Mouse (Mus musculus) liver, embryonic 16.5 days (tissue): ENCODE measurements around the gene Fam243. TPM values are rescaled to one million over a fixed set of nuclear protein-coding genes. Genes with fewer than 3 reads are reported as not detected.

Experiments
- ATAC-seq: fragments of 200-750 bp; cut with Nextera tagmentation; 2 replicates; pipeline ENCODE4 v1.8.0; 2017; ENCODE audit warnings: low read depth, mild to moderate bottlenecking, moderate number of reproducible peaks, moderate library complexity
- H3K27ac ChIP-seq: fragments of 300-500 bp; sonication (generic); 2 replicates; pipeline ENCODE4 v1.5.1; 2014; ENCODE audit warnings: mild to moderate bottlenecking, low read length
- H3K27me3 ChIP-seq: fragments of 300-500 bp; sonication (generic); 2 replicates; pipeline ENCODE4 v1.6.1; 2014; ENCODE audit warnings: low read depth, low read length, mixed read lengths; ENCODE audit not compliant: control insufficient read depth, insufficient read depth
- H3K36me3 ChIP-seq: fragments of 300-500 bp; sonication (generic); 2 replicates; pipeline ENCODE4 v1.6.1; 2014; ENCODE audit warnings: mild to moderate bottlenecking; ENCODE audit not compliant: control insufficient read depth, insufficient read depth
- H3K4me1 ChIP-seq: fragments of 300-500 bp; sonication (generic); 2 replicates; pipeline ENCODE4 v1.6.1; 2014; ENCODE audit warnings: low read depth, low read length, mixed read lengths; ENCODE audit not compliant: control insufficient read depth
- H3K4me2 ChIP-seq: fragments of 300-500 bp; sonication (generic); 2 replicates; pipeline ENCODE4 v1.6.1; 2014; ENCODE audit warnings: low read depth, low read length, mixed read lengths
- H3K4me3 ChIP-seq: fragments of 300-500 bp; sonication (generic); 2 replicates; pipeline ENCODE4 v1.5.1; 2014; ENCODE audit warnings: low read depth, mild to moderate bottlenecking, low read length
- H3K9ac ChIP-seq: fragments of 300-500 bp; sonication (generic); 2 replicates; pipeline ENCODE4 v1.6.1; 2014; ENCODE audit warnings: low read depth, low read length
- H3K9me3 ChIP-seq: fragments of 300-500 bp; sonication (generic); replicated peaks from 2 replicates; pipeline ENCODE4 v1.6.1; 2016; ENCODE audit warnings: low read length; ENCODE audit not compliant: control insufficient read depth
- WGBS: fragments of 180-500 bp; shearing (Covaris S2); extraction: QIAGEN DNeasy Blood & Tissue Kit; methylation state at CpG from one replicate; pipeline ENCODE4 v1.1.7; 2014; ENCODE audit not compliant: insufficient replicate concordance; 5-methylcytosine and 5-hydroxymethylcytosine counted together
- polyA plus RNA-seq: library from polyadenylated mRNA; unstranded; fragments of >200 nt; fragmentation: Nextera tagmentation; extraction: Ambion mirVana; gene quantifications from 2 replicates; pipeline ENCODE4 v1.2.1, GENCODE M21; 2015

Fam243 gene
- polyA plus RNA-seq, 1 experiment from 2014 or later, result not detected

DNA sequence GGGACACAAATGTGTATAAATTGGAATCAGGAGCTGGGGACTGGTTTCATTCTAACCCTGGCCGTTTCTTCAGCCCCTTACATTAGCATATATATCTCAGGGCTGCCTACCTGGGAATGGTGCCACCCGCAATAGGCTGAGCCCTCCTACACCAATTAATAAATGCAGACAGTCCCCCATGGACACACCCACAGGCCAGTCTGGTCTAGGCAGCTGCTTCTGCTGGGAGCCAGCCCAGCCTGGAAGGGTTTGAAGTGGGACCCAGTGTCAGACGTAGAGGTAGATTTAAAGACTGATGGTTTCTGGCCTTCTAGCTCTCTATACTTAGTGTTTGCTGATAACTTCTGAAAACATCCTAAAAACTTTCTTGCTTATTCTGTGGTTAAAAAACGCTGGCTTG lies 12.1 kb downstream of the Fam243 start:
- H3K4me2 ChIP-seq, result no peak overlapping the region
- no peaks in the 10 kb centered on the region for H3K27me3 ChIP-seq
- ATAC-seq, result no peak
- WGBS, result 65% methylated on average over 4 of the region's 4 CpGs
- no peak overlapping the region for H3K27ac ChIP-seq
- H3K4me1 ChIP-seq, result no peaks in the 10 kb centered on the region
- no peak overlapping the region for H3K4me3 ChIP-seq
- H3K36me3 ChIP-seq, result peaks cover 2% of the 10 kb centered on the region
- H3K9me3 ChIP-seq, result no peaks in the 10 kb centered on the region
- no peak overlapping the region for H3K9ac ChIP-seq

DNA sequence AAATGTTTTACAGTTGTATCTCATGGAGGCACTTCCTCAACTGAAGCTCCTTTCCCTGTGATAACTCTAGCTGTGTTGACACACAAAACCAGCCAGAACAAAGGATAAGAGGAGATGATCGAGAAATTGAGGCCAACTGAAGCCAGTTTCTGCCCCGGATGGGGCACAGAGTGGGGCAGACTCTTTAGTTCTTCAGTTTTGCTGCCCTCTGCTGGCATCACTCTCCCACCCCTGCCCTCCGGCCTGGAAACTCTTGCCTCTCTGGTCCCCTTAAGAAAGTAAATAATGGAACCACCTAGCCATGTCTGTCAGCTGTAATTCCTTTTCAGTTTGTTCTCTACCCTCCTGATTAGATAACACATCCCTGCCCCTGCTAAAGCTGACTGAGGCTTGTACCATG lies 13.3 kb downstream of the Fam243 start:
- Histone ChIP-seq H3K4me3 (no peak overlapping the region), H3K4me2 (no peak overlapping the region), H3K9me3 (no peaks in the 10 kb centered on the region), H3K27me3 (no peaks in the 10 kb centered on the region), H3K4me1 (peaks cover 4% of the 10 kb centered on the region), H3K27ac (no peak overlapping the region), H3K36me3 (peaks cover 2% of the 10 kb centered on the region), H3K9ac (no peak overlapping the region)
- 58% methylated on average over 3 of the region's 3 CpGs for WGBS
- ATAC-seq, result no peak

DNA sequence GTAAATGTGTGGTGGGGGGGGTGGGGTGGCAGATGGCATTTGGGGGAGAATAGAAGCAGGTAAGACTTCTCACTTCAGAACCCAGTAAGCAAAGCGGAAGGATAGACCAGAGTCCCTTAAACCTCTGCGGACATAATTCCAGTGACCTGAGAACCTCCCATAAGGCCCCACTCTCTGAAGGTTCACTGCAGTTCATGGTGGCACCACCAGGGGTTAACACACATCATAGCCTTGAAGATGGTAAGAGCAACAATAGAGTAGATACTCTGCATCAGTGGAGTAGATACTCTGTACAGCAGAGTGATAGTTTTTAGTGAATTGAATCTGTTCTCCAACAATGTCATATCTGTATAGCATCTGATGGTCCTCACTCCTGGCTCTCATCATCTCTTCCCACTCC lies 15.7 kb downstream of the Fam243 start:
- 90% methylated on average over 2 of the region's 2 CpGs for WGBS
- Histone ChIP-seq H3K36me3 (peaks cover 2% of the 10 kb centered on the region), H3K9me3 (no peaks in the 10 kb centered on the region), H3K27ac (no peak overlapping the region), H3K4me3 (no peak overlapping the region), H3K4me1 (peaks cover 18% of the 10 kb centered on the region), H3K9ac (no peak overlapping the region), H3K4me2 (no peak overlapping the region), H3K27me3 (no peaks in the 10 kb centered on the region)
- no peak for ATAC-seq

DNA sequence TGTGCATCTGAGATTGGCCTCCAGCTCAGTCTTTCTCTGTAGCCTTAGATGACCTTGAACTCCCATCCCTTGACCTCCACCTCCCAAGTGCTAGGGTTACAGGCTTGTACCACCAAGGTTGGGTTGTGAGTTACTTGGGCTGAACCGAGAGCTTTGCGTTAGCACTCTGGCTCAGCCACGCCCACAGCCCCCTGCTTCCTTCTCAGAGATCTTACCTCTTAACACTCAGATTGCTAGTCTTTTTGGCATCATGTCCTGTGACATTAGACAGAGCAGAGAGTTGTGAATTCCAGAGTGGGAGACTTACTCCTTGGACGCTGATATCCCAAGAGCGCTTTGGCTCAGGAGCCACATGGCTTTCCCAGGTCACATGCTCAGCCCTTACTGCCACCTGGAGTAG lies 18.7 kb downstream of the Fam243 start:
- Histone ChIP-seq H3K4me1 (peaks cover 18% of the 10 kb centered on the region), H3K9ac (no peak overlapping the region), H3K27me3 (no peaks in the 10 kb centered on the region), H3K27ac (no peak overlapping the region), H3K4me2 (peak overlapping the region; percentile 75), H3K36me3 (peaks cover 2% of the 10 kb centered on the region), H3K9me3 (no peaks in the 10 kb centered on the region), H3K4me3 (no peak overlapping the region)
- ATAC-seq, result no peak
- WGBS, result 56% methylated on average over 5 of the region's 5 CpGs

DNA sequence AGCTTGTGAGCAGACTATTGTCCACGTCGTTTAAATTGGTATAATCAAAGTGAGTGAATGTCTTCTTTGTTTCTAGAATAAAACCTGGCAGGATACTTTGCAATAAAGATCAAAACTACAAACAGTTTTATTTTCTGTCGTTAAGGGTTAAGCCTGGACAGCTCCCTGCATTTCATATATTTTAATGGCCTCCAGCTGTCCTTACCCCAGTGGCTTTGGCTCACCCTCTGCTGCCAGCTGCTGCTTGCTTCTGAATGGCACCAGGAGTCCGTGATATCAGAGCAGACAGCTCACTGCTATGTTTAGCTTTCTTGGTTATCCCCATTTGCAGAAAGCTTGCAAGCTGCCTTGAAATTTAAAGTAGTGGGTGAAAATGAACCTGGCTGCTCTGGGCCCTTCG lies 19.3 kb downstream of the Fam243 start:
- no peak for ATAC-seq
- H3K9ac ChIP-seq, result peak overlapping the region; percentile 70
- H3K36me3 ChIP-seq, result peaks cover under 1% of the 10 kb centered on the region
- H3K4me2 ChIP-seq, result peak overlapping the region; percentile 75
- no peaks in the 10 kb centered on the region for H3K27me3 ChIP-seq
- H3K27ac ChIP-seq, result 0 out of 2 replicates have a peak overlapping the region, but pooled peaks have one; percentile 25
- H3K4me1 ChIP-seq, result peaks cover 18% of the 10 kb centered on the region
- no peaks in the 10 kb centered on the region for H3K9me3 ChIP-seq
- WGBS, result 34% methylated on average over 5 of the region's 5 CpGs
- H3K4me3 ChIP-seq, result peak overlapping the region; percentile 71

DNA sequence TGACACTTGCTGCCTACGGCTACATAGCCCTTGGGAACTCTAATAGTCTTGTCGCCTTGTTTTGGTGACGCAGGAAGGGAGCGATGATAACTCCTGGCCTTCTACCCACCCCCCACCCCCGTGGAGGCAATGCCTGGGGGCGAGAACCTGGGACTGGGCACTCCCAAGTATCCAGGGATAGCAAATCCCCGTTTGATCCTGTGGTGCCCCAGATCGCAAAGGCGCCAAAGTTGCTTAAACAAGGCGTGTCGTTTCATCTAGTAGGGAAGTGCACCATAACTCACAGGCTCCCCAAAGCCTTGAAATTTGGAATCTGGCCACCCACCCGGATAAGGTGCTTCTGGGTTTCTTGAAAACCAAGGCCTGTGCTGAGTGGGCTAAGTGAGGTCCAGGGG lies 19.8 kb downstream of the Fam243 start:
- Histone ChIP-seq H3K4me3 (peak overlapping the region; percentile 71), H3K27me3 (no peaks in the 10 kb centered on the region), H3K4me1 (peaks cover 18% of the 10 kb centered on the region), H3K27ac (peak overlapping the region; percentile 25; the same call in 1 of the 2 replicates), H3K36me3 (no peaks in the 10 kb centered on the region), H3K9ac (peak overlapping the region; percentile 70), H3K4me2 (peak overlapping the region; percentile 75), H3K9me3 (no peaks in the 10 kb centered on the region)
- ATAC-seq, result peak; percentile 37
- WGBS, result under 1% methylated on average over 12 of the region's 12 CpGs

DNA sequence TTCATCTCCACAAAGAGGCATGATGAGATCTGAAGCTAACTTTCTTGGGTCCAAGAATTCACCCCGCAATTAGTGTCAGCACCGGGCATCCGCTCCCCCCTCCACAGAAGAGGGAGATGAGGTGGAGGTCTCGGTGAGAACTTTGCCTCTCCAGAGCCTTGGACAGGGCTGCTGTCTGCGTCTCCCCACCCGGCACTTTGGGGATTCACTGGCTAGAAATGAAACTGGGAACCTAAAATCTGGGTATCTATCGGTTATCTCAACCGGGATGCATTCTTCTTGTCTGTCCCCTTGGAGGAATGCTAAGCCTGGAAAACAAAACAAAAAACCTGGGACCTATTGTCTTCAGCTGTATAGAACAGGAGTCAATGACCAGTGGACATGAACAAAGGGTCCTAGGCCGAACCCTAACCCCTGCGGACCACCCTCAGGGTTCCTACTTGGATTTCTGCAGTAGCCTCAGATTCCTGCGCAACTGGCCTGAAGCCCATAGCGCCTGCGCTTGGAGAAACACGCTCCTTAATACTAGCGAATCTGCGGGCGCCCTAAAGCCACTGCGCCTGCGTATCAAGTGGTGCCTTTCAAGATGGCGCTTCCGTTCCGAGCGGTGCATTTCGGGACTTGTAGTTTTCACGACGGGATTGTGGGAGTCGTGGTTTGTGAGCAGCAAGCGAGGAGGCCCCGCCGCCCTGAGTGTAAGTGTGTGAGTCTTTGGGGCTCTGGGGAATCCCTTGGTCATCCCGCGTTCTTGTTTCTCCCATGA lies 20.4 kb downstream of the Fam243 start, which contains the start of gene Smim11:
Smim11 (plus strand) TSS at position 638 of the 763 bp plus-strand sequence.
- Histone ChIP-seq H3K4me2 (peak within 1 kb of the TSS; percentile 75), H3K9ac (peak within 1 kb of the TSS; percentile 70), H3K9me3 (no peaks in the 10 kb centered on the region), H3K36me3 (no peaks in the 10 kb centered on the region), H3K27me3 (no peaks in the 10 kb centered on the region), H3K27ac (peak within 1 kb of the TSS; percentile 25; the same call in 1 of the 2 replicates), H3K4me1 (peaks cover 18% of the 10 kb centered on the region), H3K4me3 (peak within 1 kb of the TSS; percentile 71)
- peak; percentile 94 for ATAC-seq
- 10% methylated on average over 32 of the region's 32 CpGs for WGBS

DNA sequence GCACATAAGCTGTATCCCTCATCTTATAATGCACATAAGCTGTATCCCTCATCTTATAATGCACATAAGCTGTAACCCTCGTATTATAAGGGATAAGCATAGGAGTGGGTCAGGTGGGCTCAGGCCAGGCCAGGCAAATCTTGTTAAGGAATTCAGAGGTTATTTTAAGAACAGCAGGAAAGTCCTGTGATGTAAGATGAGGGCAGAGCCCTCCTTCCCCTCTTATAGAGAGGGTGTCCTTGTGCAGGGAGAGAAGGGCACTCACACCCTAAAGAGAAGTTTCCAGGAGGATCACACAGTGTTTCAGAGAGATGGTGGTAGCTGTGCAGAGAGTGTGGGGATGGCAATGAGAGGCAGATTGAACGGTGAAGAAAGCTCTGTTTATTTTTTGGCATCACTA lies 25.9 kb downstream of the Fam243 start:
- no peaks in the 10 kb centered on the region for H3K4me1 ChIP-seq
- H3K36me3 ChIP-seq, result no peaks in the 10 kb centered on the region
- WGBS, result 41% methylated on average over 2 of the region's 2 CpGs
- H3K9me3 ChIP-seq, result no peaks in the 10 kb centered on the region
- no peak overlapping the region for H3K27ac ChIP-seq
- H3K27me3 ChIP-seq, result 0 out of 2 replicates have a peak, but pooled peaks cover 3% of the 10 kb centered on the region
- no peak overlapping the region for H3K4me2 ChIP-seq
- no peak overlapping the region for H3K4me3 ChIP-seq
- no peak for ATAC-seq
- no peak overlapping the region for H3K9ac ChIP-seq

DNA sequence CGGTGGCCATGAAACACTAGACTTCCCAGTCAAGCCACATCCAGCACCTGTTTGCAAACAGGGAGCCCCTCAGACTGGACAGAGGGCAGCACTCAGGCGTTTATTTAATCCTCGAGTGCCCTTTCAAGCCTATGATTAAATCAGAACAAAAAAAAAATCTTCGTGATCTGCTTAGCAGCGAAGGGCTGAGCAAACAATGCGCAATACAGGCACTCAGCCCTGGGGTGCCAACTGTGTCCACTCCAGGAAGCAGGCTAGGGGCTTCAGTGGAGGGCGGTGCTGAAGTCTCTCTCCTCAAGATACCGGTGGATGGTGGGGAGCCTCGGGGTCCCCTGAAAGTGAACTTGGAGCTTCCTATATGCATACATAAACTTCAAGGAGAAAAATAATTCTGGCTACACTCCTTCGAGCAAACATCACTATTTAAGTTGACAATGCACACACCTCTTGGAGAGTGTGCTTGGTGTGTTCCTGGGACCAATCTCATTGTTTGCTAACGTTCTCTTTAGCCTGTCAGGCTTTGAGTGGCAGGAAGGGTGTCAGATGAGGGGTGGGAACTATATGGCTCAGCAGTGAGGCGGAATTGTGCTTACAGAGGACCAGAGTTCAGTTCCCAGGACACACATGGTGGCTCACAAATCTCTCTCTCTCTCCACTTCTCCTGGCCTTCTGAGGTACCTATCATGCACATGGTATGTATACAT lies 26.8 kb downstream of the Fam243 start:
- Histone ChIP-seq H3K4me1 (no peaks in the 10 kb centered on the region), H3K9ac (no peak overlapping the region), H3K4me2 (no peak overlapping the region), H3K9me3 (no peaks in the 10 kb centered on the region), H3K27me3 (0 out of 2 replicates have a peak, but pooled peaks cover 3% of the 10 kb centered on the region), H3K27ac (no peak overlapping the region), H3K36me3 (no peaks in the 10 kb centered on the region), H3K4me3 (no peak overlapping the region)
- ATAC-seq, result no peak
- WGBS, result 46% methylated on average over 12 of the region's 12 CpGs
